Mouse (Mus musculus) urinary bladder, adult 2 months (tissue): ENCODE measurements at regions not wholly inside any gene's neighbourhood (a gene's known extent, or its start where the extent isn't known, plus 50 kb on each side); places are given as distances from the start of the nearest gene placed in this dataset.

Experiments used
- DNase-seq: peaks from one replicate; pipeline ENCODE4 v3.0.0; 2022; ENCODE audit warnings: low spot score

DNA sequence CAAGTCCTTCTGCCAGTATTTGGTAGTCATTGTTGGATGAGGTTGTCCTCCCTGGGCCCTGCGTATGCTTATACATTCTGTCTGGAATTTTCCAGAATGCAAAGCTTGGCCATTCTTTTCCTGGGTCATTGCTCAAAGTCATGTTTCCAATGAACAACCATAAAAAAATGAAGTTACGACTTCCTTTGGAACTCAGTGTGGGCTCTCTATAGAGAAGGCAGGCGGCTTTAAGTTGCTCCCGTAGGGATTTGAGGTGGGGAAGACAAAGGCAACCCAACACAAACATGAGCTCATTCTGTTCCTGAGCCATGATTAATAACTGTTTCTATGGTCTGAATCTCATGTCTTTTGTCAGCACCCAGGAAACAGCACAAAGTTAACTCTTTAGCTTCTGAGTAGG lies 204.3 kb downstream of the Hhipl2 start:
- DNase-seq: no peak

GRCm38 (mm10) chr1:183624266-183624665 lies 206.3 kb downstream of the Hhipl2 start:
- no peak for DNase-seq

- no peak for DNase-seq
Measured at GRCm38 (mm10) chr1:183633810-183634209, 215.8 kb downstream of the Hhipl2 start.

DNA sequence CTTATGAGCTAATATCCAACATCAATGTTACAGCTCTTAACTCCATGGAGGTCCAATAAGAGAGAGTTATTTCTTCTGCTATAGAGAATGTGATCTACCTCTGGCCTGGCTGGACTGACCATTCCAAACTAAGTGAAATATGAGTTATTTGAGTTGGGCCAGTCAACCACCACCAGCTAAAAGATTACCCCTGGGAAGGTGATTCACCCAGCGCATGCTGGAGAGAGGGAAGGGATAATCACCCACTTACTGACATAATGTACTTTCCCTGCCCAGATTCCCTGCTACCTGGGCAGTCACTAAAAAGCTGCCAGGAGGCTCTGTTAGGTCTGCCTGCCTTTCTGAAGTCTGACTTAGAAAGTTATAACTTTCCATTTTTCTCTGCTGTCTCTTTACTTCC lies 216.8 kb downstream of the Hhipl2 start:
- DNase-seq: no peak

DNA sequence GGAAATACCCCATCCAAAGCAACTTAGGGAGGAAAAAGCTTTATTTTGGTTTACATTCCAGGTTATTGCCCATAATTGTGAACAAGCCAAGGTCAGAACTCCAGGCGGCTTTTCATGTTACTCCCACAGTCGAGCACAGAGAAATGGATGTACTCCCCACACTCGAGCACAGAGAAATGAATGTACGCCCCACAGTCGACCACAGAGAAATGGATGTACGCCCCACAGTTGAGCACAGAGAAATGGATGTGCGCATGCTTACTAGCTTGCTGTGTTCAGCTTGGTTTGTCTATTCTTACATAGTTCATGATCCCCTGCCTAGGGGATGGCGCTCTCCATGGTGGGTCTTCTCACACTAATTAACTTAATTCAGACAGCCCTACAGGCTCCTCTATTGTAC lies 219.2 kb downstream of the Hhipl2 start:
- DNase-seq: no peak

GRCm38 (mm10) chr1:183639332-183639731 lies 221.3 kb downstream of the Hhipl2 start:
- no peak for DNase-seq

DNA sequence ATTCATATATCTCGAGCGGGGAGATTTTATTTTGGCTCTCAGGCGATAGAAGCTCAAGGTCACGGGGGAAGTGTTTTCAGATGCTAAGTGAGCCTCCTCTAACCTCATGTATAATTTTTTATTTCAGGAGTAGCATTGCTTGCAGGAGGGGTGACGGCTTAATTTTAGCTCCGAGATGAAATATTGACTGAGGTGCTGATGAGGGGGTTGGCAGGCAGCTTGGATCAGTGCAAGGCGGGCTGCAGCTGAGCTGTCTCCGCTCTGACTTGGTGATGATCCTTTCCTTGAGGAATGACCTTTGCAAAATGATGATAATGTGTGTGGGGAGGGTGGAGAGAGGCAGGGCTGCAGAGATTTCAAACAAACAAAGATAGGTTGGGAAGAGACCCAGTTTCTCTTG lies 222.6 kb downstream of the Hhipl2 start:
- DNase-seq: no peak

GRCm38 (mm10) chr1:183644001-183644400 lies 226.0 kb downstream of the Hhipl2 start:
- no peak for DNase-seq

- no peak for DNase-seq
Measured at GRCm38 (mm10) chr1:183653878-183654277, 235.9 kb downstream of the Hhipl2 start.

- no peak for DNase-seq
Measured at GRCm38 (mm10) chr1:183657043-183657442, 239.0 kb downstream of the Hhipl2 start.

DNA sequence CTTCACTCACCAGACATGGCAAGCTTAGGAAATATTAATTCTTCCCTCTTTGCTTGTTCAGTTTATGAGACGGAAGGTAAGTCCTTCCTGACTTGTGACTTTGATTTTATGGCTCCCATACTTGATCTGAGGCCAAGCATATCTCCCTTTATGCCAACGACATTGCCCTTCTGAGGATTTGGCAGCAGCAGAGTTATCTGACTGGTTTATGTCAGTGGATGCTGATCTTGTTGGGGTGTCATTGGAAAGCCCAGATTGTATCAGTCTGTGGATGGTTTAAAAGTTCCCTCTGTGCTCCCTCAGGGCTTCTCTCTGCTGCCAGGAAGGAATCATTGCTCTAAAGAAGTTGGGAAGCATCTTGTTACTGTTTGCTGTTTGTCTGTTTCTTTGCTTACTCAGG lies 242.5 kb downstream of the Hhipl2 start:
- no peak for DNase-seq

GRCm38 (mm10) chr1:183662369-183663043 lies 244.5 kb downstream of the Hhipl2 start:
- no peak for DNase-seq

DNA sequence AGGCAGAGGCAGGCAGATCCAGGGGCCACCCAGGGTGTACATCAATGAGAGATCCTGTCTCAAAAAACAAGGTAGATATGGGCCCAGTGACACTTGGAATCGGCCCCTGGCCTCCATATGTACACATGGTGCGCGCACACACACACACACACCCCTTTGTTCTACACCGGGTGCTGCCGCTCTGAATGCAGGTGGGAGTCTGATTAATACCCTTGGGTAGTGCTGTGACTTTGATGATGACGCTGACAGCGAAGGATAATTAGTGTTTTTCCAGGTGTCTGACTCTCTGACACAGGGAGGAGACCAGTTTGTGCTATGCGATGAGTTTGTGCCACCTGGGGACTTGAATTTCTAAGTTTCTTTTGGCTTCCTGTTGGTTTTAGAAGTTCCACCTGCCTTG lies 251.3 kb downstream of the Hhipl2 start:
- DNase-seq: no peak

- no peak for DNase-seq
Measured at GRCm38 (mm10) chr1:183669674-183670073, 251.7 kb downstream of the Hhipl2 start.

- no peak for DNase-seq
Measured at GRCm38 (mm10) chr1:183670542-183670941, 252.5 kb downstream of the Hhipl2 start.

DNA sequence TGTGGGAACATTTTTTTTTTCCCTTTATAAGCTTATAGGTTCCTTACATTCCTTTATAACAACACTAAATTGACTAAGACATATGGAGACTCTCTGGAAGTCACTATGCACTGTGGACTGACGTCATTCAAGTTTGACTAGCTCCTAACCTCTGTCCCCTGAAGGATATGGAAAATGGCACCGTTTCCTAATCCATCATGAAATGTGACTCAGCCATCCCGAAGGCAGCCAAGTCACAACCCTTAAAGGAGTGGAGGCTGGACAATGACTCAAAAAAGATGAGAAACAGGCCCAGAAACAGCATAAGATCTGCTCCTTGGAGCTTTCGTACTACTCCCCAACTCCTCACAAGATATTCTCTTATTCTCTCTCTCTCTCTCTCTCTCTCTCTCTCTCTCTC lies 253.5 kb downstream of the Hhipl2 start:
- no peak for DNase-seq

GRCm38 (mm10) chr1:183672521-183672920 lies 254.5 kb downstream of the Hhipl2 start:
- DNase-seq: no peak

GRCm38 (mm10) chr1:183677585-183677984 lies 259.6 kb downstream of the Hhipl2 start:
- no peak for DNase-seq

DNA sequence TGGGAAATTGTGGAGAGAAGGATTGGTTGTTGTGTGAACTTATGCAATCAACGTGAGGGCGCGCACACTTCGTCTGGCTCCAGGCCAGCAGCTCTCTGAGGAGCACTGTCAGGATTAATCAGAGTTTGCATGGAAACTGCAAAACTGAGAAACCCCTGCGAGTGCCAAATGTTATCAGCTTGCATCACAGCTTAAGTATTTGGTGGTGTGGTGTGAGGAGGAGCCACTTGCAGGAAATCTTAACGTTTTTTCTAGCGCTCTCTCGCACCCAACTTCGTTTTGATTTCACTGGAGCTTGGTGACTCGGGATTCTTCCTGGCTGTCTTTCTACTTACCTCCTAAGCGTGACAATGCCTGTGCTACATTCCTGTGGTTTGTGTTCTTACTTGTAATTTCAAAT lies 261.9 kb downstream of the Hhipl2 start:
- peak; percentile 33 for DNase-seq

GRCm38 (mm10) chr1:183686056-183686455 lies 268.0 kb downstream of the Hhipl2 start:
- DNase-seq: no peak

GRCm38 (mm10) chr1:183692756-183693155 lies 274.7 kb downstream of the Hhipl2 start:
- no peak for DNase-seq

- DNase-seq: no peak
Measured at GRCm38 (mm10) chr1:183699284-183699683, 281.3 kb downstream of the Hhipl2 start.

DNA sequence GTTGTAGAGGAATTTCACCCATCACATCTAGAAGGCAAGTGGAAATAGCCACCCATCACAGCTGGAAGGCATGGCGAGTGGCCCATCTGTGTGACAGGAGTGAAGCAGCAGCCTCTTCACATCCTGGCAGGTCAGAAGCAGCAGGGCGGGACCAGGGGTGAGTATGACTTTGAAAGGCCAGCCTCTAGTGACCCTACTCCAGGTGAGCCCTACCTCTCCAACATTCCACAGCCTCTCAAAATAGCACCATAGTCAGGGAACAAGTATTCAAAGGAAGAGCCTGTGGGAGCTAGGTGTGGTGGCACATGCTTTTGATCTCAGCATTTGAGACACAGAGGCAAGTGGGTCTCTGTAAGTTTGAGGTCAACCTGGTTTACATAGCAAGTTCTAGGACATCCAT lies 284.9 kb downstream of the Hhipl2 start:
- no peak for DNase-seq

GRCm38 (mm10) chr1:183712895-183713294 lies 294.9 kb downstream of the Hhipl2 start:
- no peak for DNase-seq
